Mouse (Mus musculus) small intestine, adult 2 months (tissue): ENCODE results near the gene Hist1h4j.

Experiments
- CTCF ChIP-seq: fragments of 200-500 bp; IDR thresholded peaks from 2 replicates; pipeline ENCODE4 v1.5.1; 2012; ENCODE audit warnings: low read depth, mild to moderate bottlenecking, control low read depth, inconsistent platforms, low read length, moderate library complexity, mixed read lengths; ENCODE audit not compliant: insufficient replicate concordance, insufficient read length; ENCODE audit errors: extremely low read depth
- POLR2A ChIP-seq: fragments of 200-500 bp; IDR thresholded peaks from 2 replicates; pipeline ENCODE4 v1.6.1; 2012; ENCODE audit warnings: low read depth, mild to moderate bottlenecking, control low read depth, inconsistent platforms, low read length, moderate library complexity

DNA sequence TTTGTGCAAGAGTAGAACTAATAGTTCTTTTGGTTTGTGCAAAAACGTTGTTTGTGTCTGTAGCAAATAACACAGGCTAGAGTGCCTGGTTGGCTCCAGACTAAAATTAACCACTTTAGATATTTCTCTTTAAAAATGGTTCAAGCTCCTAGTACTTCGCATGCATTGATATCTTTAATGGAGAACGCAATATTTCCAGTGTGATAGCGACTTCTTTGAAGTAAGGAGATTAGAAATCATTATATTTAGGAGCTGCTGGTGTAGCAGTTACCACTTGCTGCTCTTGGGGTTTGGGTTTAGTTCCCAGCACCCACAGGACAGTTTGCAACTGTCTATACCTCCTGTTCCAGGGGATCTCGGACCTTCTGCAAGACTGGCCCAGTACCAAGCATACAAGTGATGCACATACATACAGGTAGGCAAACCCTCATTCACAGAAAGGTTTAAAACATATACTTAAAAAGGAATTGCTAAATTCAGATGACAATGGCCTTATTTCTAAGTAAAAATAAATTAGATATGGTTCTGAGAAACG is 46.2 kb downstream of the Hist1h4j start:
- TF ChIP-seq CTCF = no peak
- no peak for TF ChIP-seq POLR2A
